Mouse (Mus musculus): ENCODE data around the gene Lclat1. TPM values are rescaled to one million over a fixed set of nuclear protein-coding genes. Genes with fewer than 3 reads are reported as not detected.

Gene Lclat1
- polyA plus RNA-seq, 1 experiment from 2014 or later = 24.3 TPM

DNA sequence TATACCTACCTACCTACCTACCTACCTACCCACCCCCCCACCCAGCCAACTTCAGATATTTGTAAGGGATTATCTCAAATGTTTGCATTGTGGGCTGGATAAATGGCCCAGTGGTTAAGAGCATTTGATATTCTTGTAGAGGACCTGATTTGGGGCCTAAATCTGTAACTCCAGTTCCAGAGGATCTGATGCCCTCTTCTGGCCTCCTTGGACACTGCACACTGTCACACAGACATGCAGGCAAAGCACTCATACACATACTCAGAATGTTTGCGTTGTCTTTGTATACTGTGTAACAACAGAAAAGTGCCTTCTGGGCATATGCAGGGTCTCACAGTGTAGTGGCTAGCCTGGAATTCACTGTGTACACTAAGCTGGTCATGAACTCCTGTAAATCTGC, 88.4 kb downstream of the Lclat1 start:
- Histone ChIP-seq H3K36me3 (ENCODE audit: control insufficient read depth, insufficient read depth) (peaks cover 8% of the 10 kb centered on the region; the same call in 1 of the 2 replicates), H3K9me3 (ENCODE audit: control insufficient read depth) (no peaks in the 10 kb centered on the region), H3K4me3 (ENCODE audit: low read depth, low read length) (no peak overlapping the region), H3K4me2 (replicated peaks; ENCODE audit: low read depth) (no peak overlapping the region), H3K27ac (ENCODE audit: low read depth, low read length) (no peak overlapping the region), H3K27me3 (replicated peaks; ENCODE audit: control insufficient read depth, insufficient read depth, low read length) (no peaks in the 10 kb centered on the region), H3K4me1 (replicated peaks; ENCODE audit: control insufficient read depth, insufficient read depth, low read length) (no peaks in the 10 kb centered on the region), H3K9ac (ENCODE audit: low read depth, low read length) (no peak overlapping the region)
- ATAC-seq = no peak
- TF ChIP-seq CTCF (IDR thresholded peaks at IDR 0.05; ENCODE audit: low read depth) = peak; percentile 71
- 91% methylated on average over 1 of the region's 1 CpGs for WGBS

DNA sequence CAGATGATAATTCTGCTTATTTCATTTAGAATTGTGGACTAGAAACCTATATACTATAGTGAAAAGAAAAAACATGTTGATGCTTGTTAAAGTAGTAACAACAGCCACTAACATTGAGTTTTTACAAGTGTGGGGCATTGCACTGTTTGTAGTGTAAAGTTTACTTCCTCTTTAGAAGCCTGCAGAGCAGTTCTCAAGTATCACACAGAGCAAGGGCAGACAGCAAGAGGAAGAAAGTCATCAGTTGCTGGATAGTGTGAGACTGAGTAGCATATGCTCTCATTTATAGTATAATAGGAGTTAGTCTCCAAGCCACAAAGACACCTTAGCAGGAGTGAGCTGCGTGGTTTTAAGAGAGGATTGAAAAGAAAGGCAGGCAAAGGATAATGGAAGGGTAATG, 89.9 kb downstream of the Lclat1 start:
- WGBS = 76% methylated on average over 1 of the region's 1 CpGs
- Histone ChIP-seq H3K36me3 (ENCODE audit: control insufficient read depth, insufficient read depth) (0 out of 2 replicates have a peak, but pooled peaks cover 5% of the 10 kb centered on the region), H3K4me3 (ENCODE audit: low read depth, low read length) (no peak overlapping the region), H3K9ac (ENCODE audit: low read depth, low read length) (no peak overlapping the region), H3K4me1 (replicated peaks; ENCODE audit: control insufficient read depth, insufficient read depth, low read length) (no peaks in the 10 kb centered on the region), H3K4me2 (replicated peaks; ENCODE audit: low read depth) (no peak overlapping the region), H3K9me3 (ENCODE audit: control insufficient read depth) (no peaks in the 10 kb centered on the region), H3K27ac (ENCODE audit: low read depth, low read length) (no peak overlapping the region), H3K27me3 (replicated peaks; ENCODE audit: control insufficient read depth, insufficient read depth, low read length) (no peaks in the 10 kb centered on the region)
- no peak for ATAC-seq
- no peak for TF ChIP-seq CTCF (IDR thresholded peaks at IDR 0.05; ENCODE audit: low read depth)

DNA sequence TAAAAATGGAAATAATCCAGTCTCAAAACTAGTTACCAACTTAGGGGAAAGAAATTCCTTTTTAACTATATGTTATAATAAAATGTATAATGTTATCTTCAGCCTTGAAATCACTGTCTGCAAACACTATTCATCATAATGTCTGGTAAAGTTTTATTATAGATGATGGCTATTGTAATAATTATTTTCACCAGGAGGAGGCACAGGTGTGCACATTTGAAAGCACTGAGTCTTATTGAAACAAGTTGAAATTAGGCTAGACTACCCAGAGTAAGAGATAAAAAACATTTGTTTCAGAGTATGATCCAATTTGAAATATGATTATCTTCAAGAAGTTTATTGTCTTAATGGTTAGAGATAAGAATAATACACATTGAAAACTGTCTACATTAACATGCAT, 91.6 kb downstream of the Lclat1 start:
- Histone ChIP-seq H3K9ac (ENCODE audit: low read depth, low read length) (no peak overlapping the region), H3K27me3 (replicated peaks; ENCODE audit: control insufficient read depth, insufficient read depth, low read length) (no peaks in the 10 kb centered on the region)
- TF ChIP-seq CTCF (IDR thresholded peaks at IDR 0.05; ENCODE audit: low read depth) = peak; percentile 54

DNA sequence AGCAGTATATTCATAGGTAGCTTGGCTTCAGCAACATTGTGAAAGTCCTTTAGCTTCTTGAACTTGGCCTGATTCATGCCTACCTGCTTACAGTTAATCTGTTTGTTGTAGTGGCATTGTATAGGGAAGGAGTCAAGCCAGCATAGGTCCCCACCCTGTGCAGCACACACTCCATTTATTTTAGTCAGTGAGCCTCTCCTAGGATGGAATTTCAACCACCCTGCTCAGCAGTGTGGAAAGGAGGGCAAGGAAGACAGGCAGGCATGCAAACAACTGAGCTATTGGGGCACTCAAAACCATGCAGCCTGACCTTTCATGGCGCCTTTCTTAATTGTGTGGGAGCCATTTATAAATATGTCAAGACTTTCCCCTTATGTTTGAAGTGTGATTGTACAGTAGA, 92.6 kb downstream of the Lclat1 start:
- no peak for TF ChIP-seq CTCF (IDR thresholded peaks at IDR 0.05; ENCODE audit: low read depth)
- Histone ChIP-seq H3K27ac (ENCODE audit: low read depth, low read length) (no peak overlapping the region), H3K36me3 (ENCODE audit: control insufficient read depth, insufficient read depth) (0 out of 2 replicates have a peak, but pooled peaks cover 5% of the 10 kb centered on the region), H3K4me3 (ENCODE audit: low read depth, low read length) (no peak overlapping the region), H3K4me1 (replicated peaks; ENCODE audit: control insufficient read depth, insufficient read depth, low read length) (no peaks in the 10 kb centered on the region), H3K4me2 (replicated peaks; ENCODE audit: low read depth) (no peak overlapping the region), H3K27me3 (replicated peaks; ENCODE audit: control insufficient read depth, insufficient read depth, low read length) (no peaks in the 10 kb centered on the region), H3K9ac (ENCODE audit: low read depth, low read length) (no peak overlapping the region), H3K9me3 (ENCODE audit: control insufficient read depth) (no peaks in the 10 kb centered on the region)
- 69% methylated on average over 1 of the region's 1 CpGs for WGBS
- ATAC-seq = no peak

More for the DNA sequence above, 91.6 kb downstream of the Lclat1 start:
- Histone ChIP-seq H3K4me3 (ENCODE audit: low read depth, low read length) (no peak overlapping the region), H3K27ac (ENCODE audit: low read depth, low read length) (no peak overlapping the region), H3K4me2 (replicated peaks; ENCODE audit: low read depth) (no peak overlapping the region), H3K4me1 (replicated peaks; ENCODE audit: control insufficient read depth, insufficient read depth, low read length) (no peaks in the 10 kb centered on the region), H3K36me3 (ENCODE audit: control insufficient read depth, insufficient read depth) (0 out of 2 replicates have a peak, but pooled peaks cover 5% of the 10 kb centered on the region), H3K9me3 (ENCODE audit: control insufficient read depth) (no peaks in the 10 kb centered on the region)
- no peak for ATAC-seq

DNA sequence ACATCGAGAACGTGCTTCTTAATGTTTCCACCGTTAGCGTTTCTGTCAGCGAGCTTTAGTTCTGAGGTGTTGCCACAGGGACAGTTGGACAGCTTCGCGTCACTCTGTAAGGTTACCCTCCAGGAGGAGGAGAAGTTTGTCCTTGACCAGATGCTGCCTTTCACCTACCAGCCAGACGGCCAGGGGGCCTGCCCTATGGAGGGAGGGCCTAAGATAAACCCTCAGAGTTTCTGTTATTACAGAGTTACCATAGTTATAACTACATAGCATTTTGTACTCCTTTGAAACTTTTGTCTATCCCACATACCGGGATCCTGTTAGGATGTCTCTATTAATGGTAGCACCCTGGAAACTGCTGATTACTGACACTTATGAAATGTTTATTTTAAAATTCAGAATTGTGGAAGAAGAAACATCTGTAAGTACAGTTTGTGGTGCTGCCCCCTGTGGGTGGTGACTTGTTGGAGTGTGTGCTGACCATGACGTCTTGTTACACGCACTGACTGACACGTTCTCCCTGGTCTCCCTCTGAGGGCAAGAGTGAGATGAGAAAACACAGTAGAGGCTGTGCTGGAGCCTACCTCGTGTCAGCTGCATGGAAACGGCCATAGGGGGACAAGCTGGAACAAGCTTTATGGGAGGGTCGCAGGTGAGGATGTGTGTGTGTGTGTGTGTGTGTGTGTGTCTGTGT, 96.0 kb downstream of the Lclat1 start:
- Histone ChIP-seq H3K9me3 (ENCODE audit: control insufficient read depth) (no peaks in the 10 kb centered on the region), H3K4me3 (ENCODE audit: low read depth, low read length) (no peak overlapping the region), H3K4me2 (replicated peaks; ENCODE audit: low read depth) (no peak overlapping the region), H3K9ac (ENCODE audit: low read depth, low read length) (no peak overlapping the region), H3K4me1 (replicated peaks; ENCODE audit: control insufficient read depth, insufficient read depth, low read length) (no peaks in the 10 kb centered on the region), H3K36me3 (ENCODE audit: control insufficient read depth, insufficient read depth) (0 out of 2 replicates have a peak, but pooled peaks cover 5% of the 10 kb centered on the region), H3K27me3 (replicated peaks; ENCODE audit: control insufficient read depth, insufficient read depth, low read length) (no peaks in the 10 kb centered on the region), H3K27ac (ENCODE audit: low read depth, low read length) (no peak overlapping the region)
- ATAC-seq = no peak
- WGBS = 83% methylated on average over 15 of the region's 15 CpGs
- peak; percentile 48 for TF ChIP-seq CTCF (IDR thresholded peaks at IDR 0.05; ENCODE audit: low read depth)

DNA sequence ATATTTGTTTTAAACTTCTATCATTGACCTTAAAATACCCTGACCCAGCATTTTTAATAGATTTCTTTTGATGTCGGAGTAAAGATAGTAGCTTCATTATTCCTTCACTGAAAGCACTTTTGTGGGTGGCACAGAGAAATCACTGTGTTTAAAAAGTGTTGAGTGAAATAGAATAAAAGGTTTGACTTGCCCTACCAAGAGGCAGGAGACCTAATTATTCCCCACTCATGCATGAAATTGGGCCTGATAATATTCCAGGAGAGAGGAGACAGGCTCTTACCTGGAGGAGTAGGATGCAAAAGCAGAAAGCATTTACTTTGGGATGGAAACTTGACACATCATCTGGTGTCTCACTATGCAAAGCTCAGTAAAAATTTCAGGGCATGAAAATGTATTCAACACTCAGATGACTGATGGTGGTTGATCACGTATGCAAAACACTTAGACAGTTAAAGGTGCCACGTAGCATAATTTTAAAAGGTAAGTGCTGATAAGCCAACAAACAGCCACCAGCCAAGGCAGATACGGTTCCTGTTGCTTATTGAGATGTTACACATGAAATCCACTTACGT, 103.3 kb downstream of the Lclat1 start:
- ATAC-seq = no peak
- Histone ChIP-seq H3K27me3 (replicated peaks; ENCODE audit: control insufficient read depth, insufficient read depth, low read length) (no peaks in the 10 kb centered on the region), H3K36me3 (ENCODE audit: control insufficient read depth, insufficient read depth) (peaks cover 5% of the 10 kb centered on the region; the same call in 1 of the 2 replicates), H3K4me1 (replicated peaks; ENCODE audit: control insufficient read depth, insufficient read depth, low read length) (no peaks in the 10 kb centered on the region), H3K9me3 (ENCODE audit: control insufficient read depth) (no peaks in the 10 kb centered on the region), H3K4me3 (ENCODE audit: low read depth, low read length) (no peak overlapping the region), H3K27ac (ENCODE audit: low read depth, low read length) (no peak overlapping the region), H3K4me2 (replicated peaks; ENCODE audit: low read depth) (no peak overlapping the region), H3K9ac (ENCODE audit: low read depth, low read length) (no peak overlapping the region)
- TF ChIP-seq CTCF (IDR thresholded peaks at IDR 0.05; ENCODE audit: low read depth) = no peak
- whole genome bisulfite sequencing = 95% methylated on average over 5 of the region's 5 CpGs

Data from intestine, postnatal 0 days (tissue).